Mouse (Mus musculus) spleen, adult 2 months (tissue): Measurements from ENCODE around the gene Hspb8. TPM values are rescaled to one million over a fixed set of nuclear protein-coding genes. Genes with fewer than 3 reads are reported as not detected.
"Not testable (repeated sequence)": the region's sequence is repeated elsewhere in the genome, so short reads cannot be mapped to it uniquely, and the experiment has no call there.

ENCODE experiments used
- DNase-seq, 2 experiments: peaks; one replicate each; pipeline versions ENCODE4 v3.0.0 to v3.0.0-alpha.2; 2012 to 2021; ENCODE audit warnings: low spot score in 2 of 2, low read depth in 1 of 2
- H3K27ac ChIP-seq: fragments of 200-500 bp; 2 replicates; pipeline ENCODE4 v1.5.1; 2012; ENCODE audit warnings: low read length, inconsistent platforms; ENCODE audit not compliant: insufficient read depth
- H3K27me3 ChIP-seq: fragments of 200-500 bp; 2 replicates; pipeline ENCODE4 v1.6.1; 2012; ENCODE audit warnings: mild to moderate bottlenecking, moderate library complexity, low read length, inconsistent platforms; ENCODE audit not compliant: control insufficient read depth, insufficient read depth
- H3K36me3 ChIP-seq: fragments of 200-500 bp; 2 replicates; pipeline ENCODE4 v1.6.1; 2012; ENCODE audit warnings: mild to moderate bottlenecking, low read length, inconsistent platforms; ENCODE audit not compliant: control insufficient read depth, insufficient read depth
- H3K4me1 ChIP-seq: fragments of 200-500 bp; 2 replicates; pipeline ENCODE4 v1.6.1; 2011; ENCODE audit warnings: inconsistent platforms; ENCODE audit not compliant: control insufficient read depth, insufficient read depth, insufficient read length
- H3K4me3 ChIP-seq: fragments of 200-500 bp; 2 replicates; pipeline ENCODE4 v1.5.1; 2011; ENCODE audit warnings: mild to moderate bottlenecking, inconsistent platforms; ENCODE audit not compliant: insufficient read depth, insufficient read length; ENCODE audit errors: extremely low read depth
- CTCF ChIP-seq: fragments of 200-500 bp; IDR thresholded peaks from 2 replicates; pipeline ENCODE4 v1.5.1; 2011; ENCODE audit warnings: mild to moderate bottlenecking, inconsistent platforms; ENCODE audit not compliant: insufficient read depth, insufficient read length, insufficient replicate concordance; ENCODE audit errors: extremely low read depth
- POLR2A ChIP-seq: fragments of 200-500 bp; IDR thresholded peaks from 2 replicates; pipeline ENCODE4 v1.6.1; 2011; ENCODE audit warnings: low read depth, low read length, inconsistent platforms
- WGBS: fragments of 180-500 bp; shearing (Covaris S2); methylation state at CpG from one replicate; pipeline ENCODE4 v1.1.7; 2018; 5-methylcytosine and 5-hydroxymethylcytosine counted together
- polyA plus RNA-seq: library from polyadenylated mRNA; depleted of rRNA; stranded (reverse); fragments of >200 nt; gene quantifications from 2 replicates; pipeline ENCODE4 v1.2.3, GENCODE M21; 2012

The Hspb8 gene
- polyA plus RNA-seq, 1 experiment = 2.6 TPM

GRCm38 (mm10) chr5:116432871-116433270 is 10.2 kb upstream of the Hspb8 start:
- Histone ChIP-seq H3K27ac (no peak overlapping the region), H3K27me3 (no peaks in the 10 kb centered on the region), H3K4me1 (no peaks in the 10 kb centered on the region), H3K36me3 (no peaks in the 10 kb centered on the region), H3K4me3 (no peak overlapping the region)
- no peak for DNase-seq
- WGBS = 75% methylated on average over 7 of the region's 7 CpGs
- no peak for TF ChIP-seq POLR2A
- no peak for TF ChIP-seq CTCF

- Histone ChIP-seq H3K36me3 (no peaks in the 10 kb centered on the region), H3K4me1 (no peaks in the 10 kb centered on the region), H3K4me3 (no peak overlapping the region), H3K27me3 (no peaks in the 10 kb centered on the region), H3K27ac (no peak overlapping the region)
- DNase-seq = no peak
- 81% methylated on average over 2 of the region's 2 CpGs for WGBS
- TF ChIP-seq CTCF (no peak), POLR2A (no peak)
Observed at GRCm38 (mm10) chr5:116426701-116427100, 4.0 kb upstream of the Hspb8 start.

GRCm38 (mm10) chr5:116425709-116426108 is 3.0 kb upstream of the Hspb8 start:
- not testable (repeated sequence) for DNase-seq, H3K4me3 ChIP-seq, H3K27me3 ChIP-seq, H3K27ac ChIP-seq, H3K4me1 ChIP-seq, H3K36me3 ChIP-seq
- 85% methylated on average over 3 of the region's 3 CpGs for WGBS

GRCm38 (mm10) chr5:116425273-116425672 is 2.6 kb upstream of the Hspb8 start:
- Histone ChIP-seq H3K27ac (no peak overlapping the region), H3K36me3 (no peaks in the 10 kb centered on the region), H3K4me1 (no peaks in the 10 kb centered on the region), H3K27me3 (no peaks in the 10 kb centered on the region), H3K4me3 (no peak overlapping the region)
- TF ChIP-seq POLR2A = no peak
- no peak for TF ChIP-seq CTCF
- no peak for DNase-seq
- 71% methylated on average over 7 of the region's 7 CpGs for WGBS

GRCm38 (mm10) chr5:116423746-116424145 is 1.1 kb upstream of the Hspb8 start:
- DNase-seq = no peak
- no peaks in the 10 kb centered on the region for H3K4me1 ChIP-seq
- H3K27ac ChIP-seq = no peak overlapping the region
- 90% methylated on average over 8 of the region's 8 CpGs for WGBS
- H3K36me3 ChIP-seq = no peaks in the 10 kb centered on the region
- H3K4me3 ChIP-seq = no peak overlapping the region
- H3K27me3 ChIP-seq = no peaks in the 10 kb centered on the region
- TF ChIP-seq POLR2A (no peak), CTCF (no peak)

- H3K27ac ChIP-seq = no peak overlapping the region
- no peaks in the 10 kb centered on the region for H3K36me3 ChIP-seq
- no peak overlapping the region for H3K4me3 ChIP-seq
- DNase-seq = no peak
- TF ChIP-seq CTCF = no peak
- no peak for TF ChIP-seq POLR2A
- WGBS = 79% methylated on average over 22 of the region's 22 CpGs
- H3K4me1 ChIP-seq = no peaks in the 10 kb centered on the region
- H3K27me3 ChIP-seq = no peaks in the 10 kb centered on the region
Observed at GRCm38 (mm10) chr5:116421791-116422481, 728 bp downstream of the Hspb8 start.

GRCm38 (mm10) chr5:116420759-116421225 is 1.9 kb downstream of the Hspb8 start:
- TF ChIP-seq POLR2A (no peak), CTCF (no peak)
- DNase-seq = no peak
- no peaks in the 10 kb centered on the region for H3K27me3 ChIP-seq
- no peak overlapping the region for H3K4me3 ChIP-seq
- no peak overlapping the region for H3K27ac ChIP-seq
- 50% methylated on average over 6 of the region's 6 CpGs for WGBS
- no peaks in the 10 kb centered on the region for H3K4me1 ChIP-seq
- H3K36me3 ChIP-seq = no peaks in the 10 kb centered on the region
